Mouse (Mus musculus): Measurements from ENCODE around the gene Rtp2. TPM values are rescaled to one million over a fixed set of nuclear protein-coding genes. Genes with fewer than 3 reads are reported as not detected.

Rtp2 gene
- polyA plus RNA-seq, 1 experiment = 0.01 TPM

DNA sequence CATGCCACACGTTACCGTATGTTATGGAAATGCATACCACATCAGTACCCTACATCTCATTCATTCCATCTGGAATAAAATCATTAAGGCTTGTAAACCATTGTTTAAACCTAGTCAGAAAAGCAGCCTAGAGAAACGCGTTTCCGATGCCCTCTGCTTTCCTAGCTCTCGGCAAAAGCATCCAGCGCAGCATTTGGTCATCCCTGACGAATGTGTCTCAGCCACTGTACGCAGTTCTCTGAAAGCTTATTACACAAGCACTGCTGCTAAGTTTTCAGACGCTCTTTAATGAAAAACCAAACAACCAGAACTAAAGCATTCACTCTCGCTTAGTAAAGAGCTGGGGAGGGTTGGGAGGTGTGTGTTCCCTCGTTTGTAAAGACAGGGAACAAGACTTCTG, 47.1 kb downstream of the Rtp2 start:
- no peak for TF ChIP-seq MAX (IDR thresholded peaks at IDR 0.05; ENCODE audit: low read depth)
- no peak overlapping the region for H3ac ChIP-seq (ENCODE audit: control insufficient read depth, insufficient read length)
- no peaks in the 10 kb centered on the region for H3K36me3 ChIP-seq (ENCODE audit: control insufficient read depth, insufficient read depth)
- no peaks in the 10 kb centered on the region for H3K79me2 ChIP-seq (ENCODE audit: control insufficient read depth, insufficient read depth)
- no peak overlapping the region for H3K4me3 ChIP-seq
- peaks cover 17% of the 10 kb centered on the region for H3K27me3 ChIP-seq (ENCODE audit: control insufficient read depth, insufficient read depth, insufficient read length)
- H3K4me2 ChIP-seq (ENCODE audit: low read depth) = no peak overlapping the region

Other genes with a start within 250 kb of the Rtp2 start
- not detected for gene Sst, start 41.4 kb downstream of the Rtp2 start, polyA plus RNA-seq (2012; fragmentation: generic; extraction: Trizol)
- gene Gm37419, start 56.1 kb upstream of the Rtp2 start, polyA plus RNA-seq (2012; fragmentation: generic; extraction: Trizol) = not detected
- 28.5 TPM for gene Bcl6, start 56.5 kb upstream of the Rtp2 start, polyA plus RNA-seq (2012; fragmentation: generic; extraction: Trizol)

All from myocyte (in vitro differentiated cells).